Mouse (Mus musculus): Measurements from ENCODE around the gene Pkd1l2.

The Pkd1l2 gene

GRCm38 (mm10) chr8:116952428-116952827 lies 129.8 kb downstream of the Pkd1l2 start:
- no peak for DNase-seq

GRCm38 (mm10) chr8:116951778-116952177 lies 130.5 kb downstream of the Pkd1l2 start:
- no peak for DNase-seq

DNA sequence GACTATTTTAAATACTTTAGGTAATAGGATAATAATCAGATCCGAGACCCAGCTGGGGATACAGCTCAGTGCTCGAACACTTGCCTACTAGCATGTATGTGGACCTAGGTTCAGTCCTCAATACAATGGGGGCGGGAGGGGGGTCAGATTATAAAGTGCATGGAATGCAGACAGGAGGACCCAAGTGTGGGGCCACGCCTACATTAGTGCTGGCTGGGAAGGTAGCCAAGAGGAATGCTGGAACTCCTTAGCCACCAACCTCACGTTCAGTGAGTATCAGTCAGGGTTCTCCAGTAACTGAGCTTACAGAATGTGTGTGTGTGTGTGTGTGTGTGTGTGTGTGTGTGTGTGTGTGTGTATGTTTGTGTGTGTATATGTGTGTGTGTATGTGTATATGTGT lies 130.9 kb downstream of the Pkd1l2 start:
- no peak for DNase-seq

DNA sequence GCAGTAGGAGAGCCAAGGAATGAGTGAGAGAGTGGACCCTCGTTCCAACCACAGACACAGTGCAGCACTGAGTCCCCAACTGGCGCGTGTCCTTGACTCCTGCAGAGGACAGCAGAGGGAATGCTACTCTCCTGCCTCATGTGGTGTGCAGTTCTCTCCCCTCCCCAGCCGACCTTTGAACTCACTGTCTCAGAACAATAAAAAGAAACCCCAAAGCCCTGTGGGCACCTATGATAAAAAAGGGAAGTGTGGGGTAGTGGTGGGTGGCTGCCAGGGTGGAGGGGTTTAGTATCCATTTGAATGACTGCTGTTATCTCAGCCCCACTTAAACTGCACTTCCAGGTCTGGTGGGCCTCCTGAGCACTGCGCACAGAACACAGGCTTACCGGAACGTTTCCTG lies 134.7 kb downstream of the Pkd1l2 start:
- no peak for DNase-seq

- no peak for DNase-seq
Measured at GRCm38 (mm10) chr8:116946851-116947250, 135.4 kb downstream of the Pkd1l2 start.

DNA sequence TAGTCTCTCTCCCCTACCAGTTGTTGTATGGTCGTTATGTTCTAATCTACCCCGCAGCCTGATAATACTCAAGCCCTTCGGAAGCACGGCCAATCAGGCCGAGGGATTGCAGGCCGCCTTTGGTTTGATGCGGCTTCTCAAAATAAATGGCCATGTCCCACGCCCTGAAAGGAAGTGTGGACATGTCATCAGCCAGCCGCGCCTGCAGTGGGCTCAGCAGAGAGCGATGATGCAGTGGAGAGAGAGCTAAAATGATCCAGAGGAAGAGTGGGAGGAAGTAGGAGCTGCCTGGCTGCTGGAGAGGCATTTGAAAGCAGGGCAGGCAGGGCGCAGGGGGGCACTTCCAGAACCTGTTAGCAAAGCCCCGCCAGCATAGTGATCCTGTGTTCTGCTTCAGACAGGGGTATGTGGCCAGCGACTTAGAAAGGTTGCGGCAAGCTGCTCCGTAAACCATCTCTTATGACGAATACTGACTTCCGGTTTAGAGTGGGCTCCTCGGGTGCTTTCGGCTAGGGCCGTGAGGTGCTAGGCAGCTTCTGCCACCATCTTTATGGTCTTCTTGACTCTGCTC lies 135.9 kb downstream of the Pkd1l2 start:
- peak; percentile 31 for DNase-seq

All from right cerebral cortex, postnatal 14 days (tissue).